Mouse (Mus musculus) lung, adult 18-20 months (tissue): Measurements from ENCODE around the gene Man1c1.

Experiments used
- DNase-seq, 2 experiments: peaks; one replicate each; pipeline ENCODE4 v3.0.0; 2022; ENCODE audit warnings: mixed read lengths in 2 of 2

The Man1c1 gene

GRCm38 (mm10) chr4:134673882-134674463, 30.1 kb downstream of the Man1c1 start:
- no peak for DNase-seq

GRCm38 (mm10) chr4:134673151-134673550, 30.9 kb downstream of the Man1c1 start:
- no peak for DNase-seq

- DNase-seq, result no peak
Observed at GRCm38 (mm10) chr4:134672326-134672725, 31.8 kb downstream of the Man1c1 start.

GRCm38 (mm10) chr4:134671660-134672173, 32.4 kb downstream of the Man1c1 start:
- DNase-seq, result no peak

- no peak for DNase-seq
Observed at GRCm38 (mm10) chr4:134669742-134670354, 34.2 kb downstream of the Man1c1 start.

- DNase-seq, result no peak
Observed at GRCm38 (mm10) chr4:134668355-134669028, 35.6 kb downstream of the Man1c1 start.

GRCm38 (mm10) chr4:134666391-134666790, 37.7 kb downstream of the Man1c1 start:
- DNase-seq, result no peak

GRCm38 (mm10) chr4:134663052-134663451, 41.0 kb downstream of the Man1c1 start:
- no peak for DNase-seq

- DNase-seq, result no peak
Observed at GRCm38 (mm10) chr4:134660630-134661183, 43.4 kb downstream of the Man1c1 start.

GRCm38 (mm10) chr4:134659354-134660301, 44.5 kb downstream of the Man1c1 start:
- DNase-seq, result no peak

- no peak for DNase-seq
Observed at GRCm38 (mm10) chr4:134657473-134657872, 46.6 kb downstream of the Man1c1 start.

- DNase-seq, result no peak
Observed at GRCm38 (mm10) chr4:134654391-134654790, 49.7 kb downstream of the Man1c1 start.

- no peak for DNase-seq
Observed at GRCm38 (mm10) chr4:134652720-134653119, 51.4 kb downstream of the Man1c1 start.

GRCm38 (mm10) chr4:134652151-134652550, 51.9 kb downstream of the Man1c1 start:
- no peak for DNase-seq

GRCm38 (mm10) chr4:134651358-134651757, 52.7 kb downstream of the Man1c1 start:
- DNase-seq, result no peak

GRCm38 (mm10) chr4:134645042-134645948, 58.8 kb downstream of the Man1c1 start:
- DNase-seq, result no peak

- DNase-seq, result no peak
Observed at GRCm38 (mm10) chr4:134644410-134644809, 59.7 kb downstream of the Man1c1 start.

- no peak for DNase-seq
Observed at GRCm38 (mm10) chr4:134641711-134642516, 62.2 kb downstream of the Man1c1 start.

GRCm38 (mm10) chr4:134639325-134639724, 64.8 kb downstream of the Man1c1 start:
- DNase-seq, result no peak

- no peak for DNase-seq
Observed at GRCm38 (mm10) chr4:134638111-134638550, 66.0 kb downstream of the Man1c1 start.
